ENCODE assay signal across 8 mouse cellular contexts in the genomic region with DNA sequence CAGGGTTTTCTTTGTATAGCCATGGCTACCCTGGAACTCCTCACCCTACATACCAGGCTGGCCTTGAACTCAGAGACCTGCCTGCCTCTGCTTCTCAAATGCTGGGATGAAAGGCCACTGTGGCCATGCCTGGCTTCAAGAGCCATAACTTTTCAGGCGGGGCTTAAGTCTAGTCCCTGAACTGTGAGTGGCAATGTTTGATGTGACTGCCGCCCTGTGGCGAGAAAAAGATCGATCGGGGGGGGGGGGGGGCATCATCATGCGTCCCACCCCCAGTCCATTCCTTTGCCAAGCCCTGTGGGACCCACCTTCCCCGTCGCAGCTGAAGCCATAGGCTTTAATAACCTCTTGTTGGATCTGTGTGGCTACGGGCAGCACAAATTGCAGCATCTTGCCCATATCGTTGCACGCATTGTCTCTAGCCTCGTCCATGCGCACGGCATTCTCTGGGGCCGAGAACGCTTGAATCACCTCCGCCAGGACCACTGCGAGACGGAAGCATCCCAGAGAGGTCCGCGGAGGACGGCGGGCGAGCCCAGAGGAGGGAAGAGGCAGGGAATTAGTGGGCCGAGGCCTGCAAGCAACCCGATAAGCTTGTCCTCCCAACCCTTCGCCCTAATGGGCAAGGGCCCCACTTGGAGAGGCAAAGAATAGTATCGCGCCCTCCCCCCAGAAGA. TPM values are rescaled to one million over a fixed set of nuclear protein-coding genes. Genes with fewer than 3 reads are reported as not detected.
A peak's percentile ranks its signal among the peaks of the same experiment; 100 is the strongest.
DNase-seq lines count a peak whose midpoint lies in the region; ATAC-seq lines count a peak whose summit lies in the region.

No protein-coding gene starts in this region.

- H3K9me3 ChIP-seq in embryonic facial prominence, embryonic 10.5 days: no peaks in the 10 kb centered on the region
- H3K9me3 ChIP-seq in hindbrain, embryonic 12.5 days (replicated peaks): no peaks in the 10 kb centered on the region
- no peaks in the 10 kb centered on the region for H3K9me3 ChIP-seq in liver, embryonic 11.5 days (ENCODE audit: control insufficient read depth, low read length)

- H3K27ac ChIP-seq in embryonic facial prominence, embryonic 10.5 days (replicated peaks): peak overlapping the region; percentile 99
- H3K27ac ChIP-seq in hindbrain, embryonic 12.5 days: peak overlapping the region; percentile 100
- peak overlapping the region; percentile 97 for H3K27ac ChIP-seq in liver, embryonic 11.5 days (ENCODE audit: low read depth, low read length)

- WGBS in embryonic facial prominence, embryonic 10.5 days: 1% methylated on average over 29 of the region's 29 CpGs
- WGBS in hindbrain, embryonic 12.5 days: under 1% methylated on average over 29 of the region's 29 CpGs
- under 1% methylated on average over 29 of the region's 29 CpGs for WGBS in liver, embryonic 11.5 days

- H3K4me3 ChIP-seq in embryonic facial prominence, embryonic 10.5 days: peak overlapping the region; percentile 82
- peak overlapping the region; percentile 66 for H3K4me3 ChIP-seq in hindbrain, embryonic 12.5 days
- H3K4me3 ChIP-seq in liver, embryonic 11.5 days (ENCODE audit: low read depth, low read length): peak overlapping the region; percentile 46

- peak; percentile 21 for ATAC-seq in hindbrain, embryonic 12.5 days (ENCODE audit: low FRiP score)
- peak; percentile 29 for ATAC-seq in liver, embryonic 11.5 days (replicated peaks; ENCODE audit: low FRiP score)

- peaks cover 50% of the 10 kb centered on the region for H3K4me1 ChIP-seq in embryonic facial prominence, embryonic 10.5 days
- H3K4me1 ChIP-seq in hindbrain, embryonic 12.5 days: peaks cover 35% of the 10 kb centered on the region
- peaks cover 34% of the 10 kb centered on the region for H3K4me1 ChIP-seq in liver, embryonic 11.5 days (replicated peaks; ENCODE audit: control insufficient read depth, insufficient read depth, low read length)

- intact Hi-C loops in left cerebral cortex, postnatal 36 days (cut with DNase I): loop anchor here (2.0 kb wide), 2 partner anchors 16 to 78 kb away; partner anchors contain the start of genes Atn1, Gm45234 and Lpcat3

- H3K4me2 ChIP-seq in hindbrain, embryonic 12.5 days (replicated peaks): peak overlapping the region; percentile 78
- H3K4me2 ChIP-seq in liver, embryonic 11.5 days: peak overlapping the region; percentile 69

- no peaks in the 10 kb centered on the region for H3K27me3 ChIP-seq in embryonic facial prominence, embryonic 10.5 days (replicated peaks; ENCODE audit: low read depth, poor library complexity, severe bottlenecking)
- H3K27me3 ChIP-seq in hindbrain, embryonic 12.5 days: no peaks in the 10 kb centered on the region
- H3K27me3 ChIP-seq in liver, embryonic 11.5 days (replicated peaks; ENCODE audit: control insufficient read depth, insufficient read depth, low read length): no peaks in the 10 kb centered on the region

- DNase-seq in left cerebral cortex, adult 18-20 months (ENCODE audit: low spot score in 2 of 2): peak; percentile 46 to 62
- DNase-seq in left cerebral cortex, postnatal 36 days (ENCODE audit: low spot score in 2 of 2): no peak
- DNase-seq in MN1 (ENCODE audit: low spot score): peak; percentile 81
- no peak for DNase-seq in embryonic facial prominence, embryonic 10.5 days (ENCODE audit: low spot score)
- peak; percentile 91 for DNase-seq in liver, embryonic 11.5 days (ENCODE audit: low spot score)
- DNase-seq in naive thymus-derived CD4-positive, alpha-beta T cell, adult 2 months (ENCODE audit: low read depth): peak; percentile 88
- no peak for DNase-seq in layer of hippocampus, adult 11-12 months (ENCODE audit: low spot score)

- peak overlapping the region; percentile 94 for H3K9ac ChIP-seq in hindbrain, embryonic 12.5 days
- H3K9ac ChIP-seq in liver, embryonic 11.5 days (ENCODE audit: low read depth, low read length): peak overlapping the region; percentile 69

- peaks cover 43% of the 10 kb centered on the region for H3K36me3 ChIP-seq in embryonic facial prominence, embryonic 10.5 days (replicated peaks)
- peaks cover 27% of the 10 kb centered on the region for H3K36me3 ChIP-seq in hindbrain, embryonic 12.5 days
- H3K36me3 ChIP-seq in liver, embryonic 11.5 days (ENCODE audit: control insufficient read depth, insufficient read depth, low read length): no peaks in the 10 kb centered on the region

RNA-seq across cellular contexts. Expression of gene Grcc10, which starts 0.8 kb away (rescaled TPM):
- 100 to 1,000 TPM; 321 to 335 TPM for total RNA-seq in left cerebral cortex, adult 18-20 months (2021)
- 100 to 1,000 TPM; 285 to 313 TPM for total RNA-seq in left cerebral cortex, postnatal 36 days (2021)
- 425 and 454 TPM in 2 replicates for polyA plus RNA-seq in embryonic facial prominence, embryonic 10.5 days (2016; fragmentation: Nextera tagmentation; extraction: Ambion mirVana)
- 519 and 565 TPM in 2 replicates for polyA plus RNA-seq in hindbrain, embryonic 12.5 days (2016; fragmentation: Nextera tagmentation; extraction: Ambion mirVana)
- 147 and 167 TPM in 2 replicates for polyA plus RNA-seq in liver, embryonic 11.5 days (2014; fragmentation: Nextera tagmentation; extraction: Ambion mirVana)

RNA-seq across cellular contexts. Expression of gene Ptpn6, which starts 1.8 kb away (rescaled TPM):
- 1 to 10 TPM; 2.5 to 5.1 TPM for total RNA-seq in left cerebral cortex, adult 18-20 months (2021)
- 1 to 10 TPM; 3.7 to 6.6 TPM for total RNA-seq in left cerebral cortex, postnatal 36 days (2021)
- 9.3 and 10.4 TPM in 2 replicates for polyA plus RNA-seq in embryonic facial prominence, embryonic 10.5 days (2016; fragmentation: Nextera tagmentation; extraction: Ambion mirVana)
- polyA plus RNA-seq in hindbrain, embryonic 12.5 days (2016; fragmentation: Nextera tagmentation; extraction: Ambion mirVana): 5.6 TPM in 2 replicates
- 49.5 and 50.3 TPM in 2 replicates for polyA plus RNA-seq in liver, embryonic 11.5 days (2014; fragmentation: Nextera tagmentation; extraction: Ambion mirVana)

RNA-seq across cellular contexts. Expression of gene Gm45234, which starts 15.5 kb away (rescaled TPM):
- total RNA-seq in left cerebral cortex, adult 18-20 months (2021): 1 to 10 TPM in 1 of 2 experiments, not detected in 1; 1.4 TPM
- total RNA-seq in left cerebral cortex, postnatal 36 days (2021): not detected
- polyA plus RNA-seq in embryonic facial prominence, embryonic 10.5 days (2016; fragmentation: Nextera tagmentation; extraction: Ambion mirVana): not detected in 2 replicates
- not detected in 2 replicates for polyA plus RNA-seq in hindbrain, embryonic 12.5 days (2016; fragmentation: Nextera tagmentation; extraction: Ambion mirVana)
- 0.15 TPM in 1 of 2 replicates, not detected in the other for polyA plus RNA-seq in liver, embryonic 11.5 days (2014; fragmentation: Nextera tagmentation; extraction: Ambion mirVana)

RNA-seq across cellular contexts. Expression of gene Atn1, which starts 16.0 kb away (rescaled TPM):
- total RNA-seq in left cerebral cortex, adult 18-20 months (2021): 100 to 1,000 TPM; 158 to 181 TPM
- 100 to 1,000 TPM; 162 to 175 TPM for total RNA-seq in left cerebral cortex, postnatal 36 days (2021)
- polyA plus RNA-seq in embryonic facial prominence, embryonic 10.5 days (2016; fragmentation: Nextera tagmentation; extraction: Ambion mirVana): 12.6 and 15.2 TPM in 2 replicates
- polyA plus RNA-seq in hindbrain, embryonic 12.5 days (2016; fragmentation: Nextera tagmentation; extraction: Ambion mirVana): 20.3 and 20.6 TPM in 2 replicates
- polyA plus RNA-seq in liver, embryonic 11.5 days (2014; fragmentation: Nextera tagmentation; extraction: Ambion mirVana): 4.4 and 5.5 TPM in 2 replicates

RNA-seq across cellular contexts. Expression of gene Phb2, which starts 28.2 kb away (rescaled TPM):
- total RNA-seq in left cerebral cortex, adult 18-20 months (2021): 100 to 1,000 TPM; 115 to 117 TPM
- 100 to 1,000 TPM; 113 to 127 TPM for total RNA-seq in left cerebral cortex, postnatal 36 days (2021)
- 473 and 496 TPM in 2 replicates for polyA plus RNA-seq in embryonic facial prominence, embryonic 10.5 days (2016; fragmentation: Nextera tagmentation; extraction: Ambion mirVana)
- 291 and 292 TPM in 2 replicates for polyA plus RNA-seq in hindbrain, embryonic 12.5 days (2016; fragmentation: Nextera tagmentation; extraction: Ambion mirVana)
- polyA plus RNA-seq in liver, embryonic 11.5 days (2014; fragmentation: Nextera tagmentation; extraction: Ambion mirVana): 640 and 660 TPM in 2 replicates

Comparison
In these comparisons a context has a peak if more than half of its experiments do, and no peak if none do; other contexts are left out.
1. DNase-seq: peak in left cerebral cortex, adult 18-20 months (2 of 2), MN1 (single experiment), liver, embryonic 11.5 days (single experiment) and naive thymus-derived CD4-positive, alpha-beta T cell, adult 2 months (single experiment); none in left cerebral cortex, postnatal 36 days (0 of 2), embryonic facial prominence, embryonic 10.5 days (single experiment) and layer of hippocampus, adult 11-12 months (single experiment).
2. Peak in every context shown above with its lines, with median percentiles within 50 percentile points of each other: H3K27ac ChIP-seq and H3K4me3 ChIP-seq.